Mouse (Mus musculus): Measurements from ENCODE around the gene Spint2. TPM values are rescaled to one million over a fixed set of nuclear protein-coding genes. Genes with fewer than 3 reads are reported as not detected.
A peak's percentile ranks its signal among the peaks of the same experiment; 100 is the strongest.

The Spint2 gene
- polyA plus RNA-seq, 1 experiment = 264 TPM

GRCm38 (mm10) chr7:29317558-29317957, 35.8 kb upstream of the Spint2 start:
- TF ChIP-seq CTCF (IDR thresholded peaks at IDR 0.05; ENCODE audit: low read depth, low read length) = no peak
- 0 out of 2 replicates have a peak, but pooled peaks have one; percentile 47 for TF ChIP-seq EP300 (IDR thresholded peaks at IDR 0.05; ENCODE audit: insufficient read depth, low read depth, low read length)
- Histone ChIP-seq H3K27ac (ENCODE audit: insufficient read depth, low read length) (no peak overlapping the region), H3K4me1 (ENCODE audit: control insufficient read depth, insufficient read depth, low read length) (peaks cover 11% of the 10 kb centered on the region), H3K36me3 (ENCODE audit: control insufficient read depth, insufficient read depth, low read length, poor library complexity, severe bottlenecking) (no peaks in the 10 kb centered on the region), H3K4me3 (ENCODE audit: low read depth, low read length) (no peak overlapping the region), H3K27me3 (ENCODE audit: control insufficient read depth, insufficient read depth, low read length, poor library complexity, severe bottlenecking) (no peaks in the 10 kb centered on the region), H3K9ac (ENCODE audit: low read depth, poor library complexity, severe bottlenecking) (no peak overlapping the region), H3K9me3 (replicated peaks; ENCODE audit: control insufficient read depth, insufficient read depth, low read length, poor library complexity, severe bottlenecking) (no peaks in the 10 kb centered on the region)

GRCm38 (mm10) chr7:29316976-29317375, 35.3 kb upstream of the Spint2 start:
- no peak overlapping the region for H3K27ac ChIP-seq (ENCODE audit: insufficient read depth, low read length)
- no peaks in the 10 kb centered on the region for H3K9me3 ChIP-seq (replicated peaks; ENCODE audit: control insufficient read depth, insufficient read depth, low read length, poor library complexity, severe bottlenecking)
- H3K27me3 ChIP-seq (ENCODE audit: control insufficient read depth, insufficient read depth, low read length, poor library complexity, severe bottlenecking) = no peaks in the 10 kb centered on the region
- no peak overlapping the region for H3K9ac ChIP-seq (ENCODE audit: low read depth, poor library complexity, severe bottlenecking)
- TF ChIP-seq POLR2A (IDR thresholded peaks at IDR 0.05; ENCODE audit: insufficient read depth, low read length) (no peak), EP300 (IDR thresholded peaks at IDR 0.05; ENCODE audit: insufficient read depth, low read depth, low read length) (no peak), CTCF (IDR thresholded peaks at IDR 0.05; ENCODE audit: low read depth, low read length) (no peak)
- no peaks in the 10 kb centered on the region for H3K36me3 ChIP-seq (ENCODE audit: control insufficient read depth, insufficient read depth, low read length, poor library complexity, severe bottlenecking)
- no peak overlapping the region for H3K4me3 ChIP-seq (ENCODE audit: low read depth, low read length)
- H3K4me1 ChIP-seq (ENCODE audit: control insufficient read depth, insufficient read depth, low read length) = peaks cover 11% of the 10 kb centered on the region

- no peak for TF ChIP-seq POLR2A (IDR thresholded peaks at IDR 0.05; ENCODE audit: insufficient read depth, low read length)
- TF ChIP-seq CTCF (IDR thresholded peaks at IDR 0.05; ENCODE audit: low read depth, low read length) = no peak
- TF ChIP-seq EP300 (IDR thresholded peaks at IDR 0.05; ENCODE audit: insufficient read depth, low read depth, low read length) = no peak
- Histone ChIP-seq H3K27me3 (ENCODE audit: control insufficient read depth, insufficient read depth, low read length, poor library complexity, severe bottlenecking) (no peaks in the 10 kb centered on the region), H3K27ac (ENCODE audit: insufficient read depth, low read length) (no peak overlapping the region), H3K4me1 (ENCODE audit: control insufficient read depth, insufficient read depth, low read length) (peaks cover 11% of the 10 kb centered on the region), H3K9me3 (replicated peaks; ENCODE audit: control insufficient read depth, insufficient read depth, low read length, poor library complexity, severe bottlenecking) (no peaks in the 10 kb centered on the region), H3K36me3 (ENCODE audit: control insufficient read depth, insufficient read depth, low read length, poor library complexity, severe bottlenecking) (no peaks in the 10 kb centered on the region), H3K9ac (ENCODE audit: low read depth, poor library complexity, severe bottlenecking) (no peak overlapping the region), H3K4me3 (ENCODE audit: low read depth, low read length) (no peak overlapping the region)
Measured at GRCm38 (mm10) chr7:29316137-29316734, 34.5 kb upstream of the Spint2 start.

DNA sequence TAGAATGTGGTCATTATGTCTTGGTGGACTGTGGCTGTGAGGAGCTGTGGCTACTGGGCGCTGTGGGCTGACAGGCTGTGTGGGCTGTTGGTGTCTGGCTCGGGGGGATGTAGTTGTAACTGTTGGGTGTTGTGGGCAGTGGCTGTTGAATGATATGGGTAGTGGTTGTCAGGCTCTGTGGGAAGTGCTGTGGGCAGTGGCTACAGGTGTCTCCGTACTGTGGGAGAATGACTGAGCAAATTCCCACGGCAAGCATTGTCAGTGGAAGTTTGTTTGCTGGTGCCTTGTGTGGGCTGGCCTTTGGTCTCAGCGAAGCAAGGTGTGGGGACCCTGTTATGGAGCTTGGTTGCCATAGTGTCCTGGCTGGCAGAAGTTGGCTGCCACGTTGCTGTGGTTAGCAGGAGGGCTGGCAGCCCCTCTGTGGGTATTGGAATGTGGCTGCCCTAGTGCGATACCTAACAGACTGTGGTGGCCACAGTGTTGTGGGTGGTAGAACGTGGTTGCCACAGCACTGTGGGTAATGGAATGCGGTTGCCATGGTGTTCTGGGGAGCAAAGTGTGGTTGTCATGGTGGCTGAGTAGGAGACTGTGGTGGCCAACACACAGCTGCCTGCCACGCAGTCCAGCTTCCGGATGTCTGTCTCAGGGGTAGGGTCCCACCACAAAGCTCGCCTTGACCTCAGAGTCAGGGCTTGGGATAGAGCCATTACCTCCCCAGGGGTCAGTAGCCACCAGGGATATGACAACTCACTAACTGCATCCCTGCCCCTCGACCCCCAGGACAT, 33.3 kb upstream of the Spint2 start:
- H3K27me3 ChIP-seq (ENCODE audit: control insufficient read depth, insufficient read depth, low read length, poor library complexity, severe bottlenecking) = no peaks in the 10 kb centered on the region
- H3K36me3 ChIP-seq (ENCODE audit: control insufficient read depth, insufficient read depth, low read length, poor library complexity, severe bottlenecking) = no peaks in the 10 kb centered on the region
- H3K9ac ChIP-seq (ENCODE audit: low read depth, poor library complexity, severe bottlenecking) = no peak overlapping the region
- H3K4me3 ChIP-seq (ENCODE audit: low read depth, low read length) = no peak overlapping the region
- TF ChIP-seq EP300 (IDR thresholded peaks at IDR 0.05; ENCODE audit: insufficient read depth, low read depth, low read length) (no peak), POLR2A (IDR thresholded peaks at IDR 0.05; ENCODE audit: insufficient read depth, low read length) (no peak), CTCF (IDR thresholded peaks at IDR 0.05; ENCODE audit: low read depth, low read length) (no peak)
- peaks cover 6% of the 10 kb centered on the region for H3K4me1 ChIP-seq (ENCODE audit: control insufficient read depth, insufficient read depth, low read length)
- H3K27ac ChIP-seq (ENCODE audit: insufficient read depth, low read length) = no peak overlapping the region
- no peaks in the 10 kb centered on the region for H3K9me3 ChIP-seq (replicated peaks; ENCODE audit: control insufficient read depth, insufficient read depth, low read length, poor library complexity, severe bottlenecking)

DNA sequence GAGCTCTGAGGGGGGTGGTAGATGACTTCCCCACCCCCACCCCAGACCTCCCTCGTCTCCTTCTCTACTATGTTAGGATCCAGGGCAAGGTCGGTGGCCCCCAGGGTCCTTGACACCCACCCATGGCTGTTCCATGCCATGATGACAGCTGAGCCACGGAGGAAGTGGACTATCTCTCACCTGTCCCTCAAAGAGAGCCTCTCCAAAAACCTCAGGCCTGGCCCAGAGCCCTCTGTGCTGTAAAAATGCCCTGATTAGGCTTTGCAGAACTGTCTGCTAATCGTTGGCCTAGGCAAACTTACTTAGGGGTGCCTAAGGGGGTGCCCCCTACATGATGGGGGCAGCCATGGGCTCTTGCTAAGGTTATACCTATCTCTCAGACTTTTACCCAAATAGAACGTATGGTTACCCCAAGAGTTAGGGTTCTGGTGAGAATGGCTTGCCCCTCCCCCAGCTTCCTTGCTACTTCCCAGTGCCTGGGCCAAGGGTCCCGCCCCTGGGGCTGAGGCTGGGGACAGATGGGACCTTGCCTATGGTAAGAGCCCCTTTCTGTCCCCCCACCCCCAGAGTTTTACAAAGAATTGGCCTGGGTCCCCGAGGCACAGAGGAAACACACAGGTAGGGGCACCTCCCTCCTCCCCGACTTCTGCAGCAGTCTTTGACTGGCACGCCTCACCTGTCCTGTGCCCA, 32.0 kb upstream of the Spint2 start:
- H3K4me3 ChIP-seq (ENCODE audit: low read depth, low read length) = no peak overlapping the region

More for the DNA sequence above, 32.0 kb upstream of the Spint2 start:
- Histone ChIP-seq H3K9me3 (replicated peaks; ENCODE audit: control insufficient read depth, insufficient read depth, low read length, poor library complexity, severe bottlenecking) (no peaks in the 10 kb centered on the region), H3K27ac (ENCODE audit: insufficient read depth, low read length) (no peak overlapping the region), H3K9ac (ENCODE audit: low read depth, poor library complexity, severe bottlenecking) (no peak overlapping the region), H3K4me1 (ENCODE audit: control insufficient read depth, insufficient read depth, low read length) (peaks cover 6% of the 10 kb centered on the region), H3K36me3 (ENCODE audit: control insufficient read depth, insufficient read depth, low read length, poor library complexity, severe bottlenecking) (no peaks in the 10 kb centered on the region), H3K27me3 (ENCODE audit: control insufficient read depth, insufficient read depth, low read length, poor library complexity, severe bottlenecking) (no peaks in the 10 kb centered on the region)
- no peak for TF ChIP-seq CTCF (IDR thresholded peaks at IDR 0.05; ENCODE audit: low read depth, low read length)
- TF ChIP-seq POLR2A (IDR thresholded peaks at IDR 0.05; ENCODE audit: insufficient read depth, low read length) = no peak
- no peak for TF ChIP-seq EP300 (IDR thresholded peaks at IDR 0.05; ENCODE audit: insufficient read depth, low read depth, low read length)

Measured in ES-Bruce4 (cell line).